Mouse (Mus musculus) ES-Bruce4 (cell line): Measurements from ENCODE around the gene B4galt2. TPM values are rescaled to one million over a fixed set of nuclear protein-coding genes. Genes with fewer than 3 reads are reported as not detected.
A peak's percentile ranks its signal among the peaks of the same experiment; 100 is the strongest.

Experiments used
- H3K27ac ChIP-seq: 2 replicates; pipeline ENCODE4 v1.5.1; 2012; ENCODE audit warnings: low read length, inconsistent platforms; ENCODE audit not compliant: insufficient read depth
- H3K27me3 ChIP-seq: 2 replicates; pipeline ENCODE4 v1.6.1; 2012; ENCODE audit warnings: mild to moderate bottlenecking, low read length, inconsistent platforms; ENCODE audit not compliant: control insufficient read depth, poor library complexity, insufficient read depth, severe bottlenecking
- H3K36me3 ChIP-seq: 2 replicates; pipeline ENCODE4 v1.6.1; 2012; ENCODE audit warnings: inconsistent platforms, mild to moderate bottlenecking, low read length, moderate library complexity; ENCODE audit not compliant: control insufficient read depth, poor library complexity, insufficient read depth, severe bottlenecking
- H3K4me1 ChIP-seq: one replicate; pipeline ENCODE4 v1.8.1; 2011; ENCODE audit warnings: low read length; ENCODE audit not compliant: control insufficient read depth, insufficient read depth
- H3K4me3 ChIP-seq: 2 replicates; pipeline ENCODE4 v1.5.1; 2011; ENCODE audit warnings: low read depth, mild to moderate bottlenecking, low read length
- H3K9ac ChIP-seq: 2 replicates; pipeline ENCODE4 v1.6.1; 2012; ENCODE audit warnings: low read depth, mild to moderate bottlenecking, inconsistent platforms; ENCODE audit not compliant: poor library complexity, severe bottlenecking
- H3K9me3 ChIP-seq: replicated peaks from 2 replicates; pipeline ENCODE4 v1.6.1; 2012; ENCODE audit warnings: mild to moderate bottlenecking, low read length, inconsistent platforms; ENCODE audit not compliant: control insufficient read depth, poor library complexity, insufficient read depth, severe bottlenecking
- CTCF ChIP-seq: IDR thresholded peaks from one replicate; pipeline ENCODE4 v1.8.1; 2011; ENCODE audit warnings: low read depth, low read length
- EP300 ChIP-seq: IDR thresholded peaks from 2 replicates; pipeline ENCODE4 v1.6.1; 2011; ENCODE audit warnings: low read depth, low read length; ENCODE audit not compliant: insufficient read depth
- POLR2A ChIP-seq: IDR thresholded peaks from one replicate; pipeline ENCODE4 v1.8.1; 2011; ENCODE audit warnings: low read length; ENCODE audit not compliant: insufficient read depth
- polyA plus RNA-seq: library from polyadenylated mRNA; stranded (reverse); fragments of >200 nt; gene quantifications from 2 replicates; pipeline ENCODE4 v1.2.4, GENCODE M21; 2011; ENCODE audit warnings: low read depth; ENCODE audit not compliant: missing spikeins, insufficient read depth, insufficient read length

The B4galt2 gene
- polyA plus RNA-seq, 1 experiment: 15.3 TPM

DNA sequence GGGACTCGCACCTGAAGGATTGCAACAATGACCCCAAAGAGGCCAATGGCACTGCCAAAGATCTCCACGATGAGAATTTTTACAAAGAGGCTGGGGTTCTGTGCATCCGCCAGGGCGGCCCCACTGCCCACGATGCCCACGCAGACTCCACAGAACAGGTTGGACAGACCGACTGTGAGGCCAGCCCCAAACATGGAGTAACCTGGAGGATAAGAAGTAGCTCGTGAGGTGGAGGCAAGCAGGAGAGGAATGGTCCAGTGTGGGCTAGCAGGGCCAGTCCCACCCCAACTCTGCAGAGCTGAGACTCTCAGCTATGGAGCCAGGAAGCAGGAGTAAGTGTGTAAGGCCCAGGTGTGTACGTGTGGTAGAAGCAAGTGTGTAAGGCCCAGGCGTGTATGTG lies 1.8 kb upstream of the B4galt2 start:
- peaks cover 20% of the 10 kb centered on the region for H3K36me3 ChIP-seq
- H3K27me3 ChIP-seq: no peaks in the 10 kb centered on the region
- no peaks in the 10 kb centered on the region for H3K9me3 ChIP-seq
- no peak overlapping the region for H3K27ac ChIP-seq
- TF ChIP-seq POLR2A: no peak
- TF ChIP-seq CTCF: no peak
- TF ChIP-seq EP300: no peak
- no peak overlapping the region for H3K9ac ChIP-seq
- no peaks in the 10 kb centered on the region for H3K4me1 ChIP-seq
- H3K4me3 ChIP-seq: no peak overlapping the region

GRCm38 (mm10) chr4:117884146-117884545 lies 859 bp upstream of the B4galt2 start:
- no peak overlapping the region for H3K27ac ChIP-seq
- no peak for TF ChIP-seq CTCF
- TF ChIP-seq POLR2A: no peak
- TF ChIP-seq EP300: no peak
- H3K9me3 ChIP-seq: no peaks in the 10 kb centered on the region
- H3K4me1 ChIP-seq: no peaks in the 10 kb centered on the region
- H3K9ac ChIP-seq: no peak overlapping the region
- H3K36me3 ChIP-seq: peaks cover 15% of the 10 kb centered on the region
- H3K27me3 ChIP-seq: no peaks in the 10 kb centered on the region
- H3K4me3 ChIP-seq: no peak overlapping the region

- no peak overlapping the region for H3K27ac ChIP-seq
Measured at GRCm38 (mm10) chr4:117878703-117879102, 4.6 kb downstream of the B4galt2 start.

GRCm38 (mm10) chr4:117878301-117878700 lies 5.0 kb downstream of the B4galt2 start:
- Histone ChIP-seq H3K9me3 (no peaks in the 10 kb centered on the region), H3K27ac (no peak overlapping the region), H3K36me3 (no peaks in the 10 kb centered on the region), H3K27me3 (no peaks in the 10 kb centered on the region), H3K4me3 (no peak overlapping the region), H3K9ac (no peak overlapping the region), H3K4me1 (no peaks in the 10 kb centered on the region)
- TF ChIP-seq CTCF: no peak
- no peak for TF ChIP-seq EP300

More at GRCm38 (mm10) chr4:117878703-117879102, 4.6 kb downstream of the B4galt2 start:
- no peak overlapping the region for H3K9ac ChIP-seq
- H3K9me3 ChIP-seq: no peaks in the 10 kb centered on the region
- H3K36me3 ChIP-seq: no peaks in the 10 kb centered on the region
- TF ChIP-seq EP300 (no peak), CTCF (no peak), POLR2A (no peak)
- no peaks in the 10 kb centered on the region for H3K27me3 ChIP-seq
- H3K4me3 ChIP-seq: no peak overlapping the region
- no peaks in the 10 kb centered on the region for H3K4me1 ChIP-seq

GRCm38 (mm10) chr4:117873615-117874014 lies 9.7 kb downstream of the B4galt2 start:
- H3K27me3 ChIP-seq: no peaks in the 10 kb centered on the region
- H3K27ac ChIP-seq: no peak overlapping the region
- no peak for TF ChIP-seq EP300
- TF ChIP-seq POLR2A: no peak
- no peaks in the 10 kb centered on the region for H3K9me3 ChIP-seq
- H3K9ac ChIP-seq: no peak overlapping the region
- no peaks in the 10 kb centered on the region for H3K36me3 ChIP-seq
- no peak overlapping the region for H3K4me3 ChIP-seq
- no peaks in the 10 kb centered on the region for H3K4me1 ChIP-seq

DNA sequence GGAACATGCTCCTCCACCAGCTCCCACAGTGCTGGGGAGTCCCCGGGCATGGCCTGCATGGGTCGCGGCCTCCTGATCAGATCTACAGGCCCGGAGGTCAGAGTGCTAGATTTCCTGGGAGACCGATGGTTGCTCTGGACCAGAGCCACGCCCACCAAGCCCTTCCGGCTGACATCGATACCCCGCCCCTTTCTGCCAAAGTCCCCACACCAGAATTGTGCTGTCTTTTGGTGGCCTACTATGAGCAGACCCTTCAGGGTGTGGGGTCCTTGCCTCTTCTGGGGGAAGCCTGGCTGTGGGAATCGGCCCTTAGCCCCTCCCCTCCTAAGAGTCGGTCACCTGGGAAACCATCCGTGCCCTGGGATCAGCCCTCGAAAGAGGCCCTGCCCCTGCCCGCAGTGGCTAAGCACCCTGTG lies 10.8 kb downstream of the B4galt2 start, which contains the start of gene Ccdc24:
Ccdc24 (minus strand) TSS at position 87 of the 416 bp plus-strand sequence.
- peak within 1 kb of the TSS; percentile 3; the same call in 1 of the 2 replicates for H3K4me3 ChIP-seq
- no peaks in the 10 kb centered on the region for H3K27me3 ChIP-seq
- no peaks in the 10 kb centered on the region for H3K36me3 ChIP-seq
- H3K9ac ChIP-seq: no peak within 1 kb of the TSS
- TF ChIP-seq CTCF (no peak), POLR2A (no peak), EP300 (no peak)
- H3K9me3 ChIP-seq: no peaks in the 10 kb centered on the region
- no peak within 1 kb of the TSS for H3K27ac ChIP-seq
- no peaks in the 10 kb centered on the region for H3K4me1 ChIP-seq
